Mouse (Mus musculus): ENCODE measurements around the gene Fen1.

DNA sequence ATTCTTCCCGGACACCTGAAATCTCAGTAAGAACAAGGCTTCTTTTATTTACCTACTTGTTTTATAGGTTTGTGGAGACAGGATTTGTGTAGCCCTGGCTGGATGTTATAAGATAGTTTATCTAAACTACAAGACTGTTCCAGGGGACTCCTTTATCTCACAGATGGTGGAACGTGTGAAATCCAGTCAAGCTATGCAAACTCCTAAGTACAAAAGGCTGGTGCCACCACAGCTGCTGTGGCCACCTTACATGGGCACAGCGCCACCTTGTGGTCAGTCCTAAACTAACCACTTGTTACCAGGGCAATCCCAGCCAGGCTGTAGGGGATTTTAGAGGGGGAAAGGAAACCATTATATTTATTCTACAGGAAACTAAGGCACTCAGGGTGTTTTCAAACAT is 5.2 kb downstream of the Fen1 start:
- no peak for TF ChIP-seq POLR2A (IDR thresholded peaks at IDR 0.05; ENCODE audit: borderline replicate concordance, extremely low read depth, low read depth, low read length)
- TF ChIP-seq CTCF (IDR thresholded peaks at IDR 0.05; ENCODE audit: insufficient read depth, low read length), result peak; percentile 96

Measured in lung, adult 2 months (tissue).